Mouse (Mus musculus) spleen, adult 2 months (tissue): ENCODE measurements around the gene Rrnad1.

Source experiments
- CTCF ChIP-seq: fragments of 200-500 bp; IDR thresholded peaks from 2 replicates; pipeline ENCODE4 v1.5.1; 2011; ENCODE audit warnings: mild to moderate bottlenecking, inconsistent platforms; ENCODE audit not compliant: insufficient read depth, insufficient read length, insufficient replicate concordance; ENCODE audit errors: extremely low read depth
- POLR2A ChIP-seq: fragments of 200-500 bp; IDR thresholded peaks from 2 replicates; pipeline ENCODE4 v1.6.1; 2011; ENCODE audit warnings: low read depth, low read length, inconsistent platforms

DNA sequence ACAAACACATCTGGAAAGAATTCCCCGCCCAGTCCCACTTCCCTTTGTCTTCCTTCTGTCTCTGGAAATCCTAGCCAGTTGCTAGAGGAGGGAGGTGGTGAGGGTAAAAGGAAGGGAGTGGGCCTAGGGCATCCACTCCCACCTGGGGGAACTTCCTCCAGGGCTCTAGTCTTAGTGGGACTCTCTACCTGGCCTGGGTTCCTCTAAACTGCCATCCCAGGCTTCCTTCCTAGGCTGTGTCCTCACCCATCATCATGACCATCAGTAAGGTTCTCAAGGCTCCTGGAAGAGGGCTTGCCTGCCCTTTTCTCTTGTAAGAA is 16.0 kb upstream of the Rrnad1 start:
- TF ChIP-seq CTCF (no peak), POLR2A (no peak)
